Mouse (Mus musculus): ENCODE measurements around the gene Chmp4b. TPM values are rescaled to one million over a fixed set of nuclear protein-coding genes. Genes with fewer than 3 reads are reported as not detected.

The Chmp4b gene
- polyA plus RNA-seq, 2 experiments, result 8.1 to 84.2 TPM

GRCm38 (mm10) chr2:154742911-154743819, 91.7 kb downstream of the Chmp4b start:
- no peak for ATAC-seq (ENCODE audit: insufficient read depth)
- Histone ChIP-seq H3K9ac (replicated peaks) (no peak overlapping the region), H3K4me3 (ENCODE audit: insufficient read depth in 1 of 2, low read depth in 2 of 2, low read length in 2 of 2) (no peak overlapping the region), H3K4me1 (replicated peaks; ENCODE audit: control insufficient read depth in 2 of 2, insufficient read depth in 2 of 2, low read length in 1 of 2) (no peaks in the 10 kb centered on the region), H3K9me3 (ENCODE audit: control insufficient read depth, low read length) (no peaks in the 10 kb centered on the region), H3K27me3 (ENCODE audit: control insufficient read depth, insufficient read depth, low read length) (no peaks in the 10 kb centered on the region), H3K27ac (no peak overlapping the region), H3K36me3 (replicated peaks; ENCODE audit: control insufficient read depth, insufficient read depth, low read depth) (no peaks in the 10 kb centered on the region), H3K4me2 (ENCODE audit: low read depth) (no peak overlapping the region)
- no peak for DNase-seq (ENCODE audit: low read depth in 3 of 3, low spot score in 3 of 3)
- TF ChIP-seq CTCF (IDR thresholded peaks at IDR 0.05; ENCODE audit: low read depth) (no peak), EP300 (IDR thresholded peaks at IDR 0.05; ENCODE audit: low read depth) (no peak)
- WGBS (ENCODE audit: insufficient replicate concordance), result 68% methylated on average over 10 of the region's 10 CpGs

GRCm38 (mm10) chr2:154743915-154744314, 92.4 kb downstream of the Chmp4b start:
- WGBS (ENCODE audit: insufficient replicate concordance), result 59% methylated on average over 4 of the region's 4 CpGs

More at GRCm38 (mm10) chr2:154743915-154744314, 92.4 kb downstream of the Chmp4b start:
- H3K4me1 ChIP-seq (replicated peaks; ENCODE audit: control insufficient read depth in 2 of 2, insufficient read depth in 2 of 2, low read length in 1 of 2), result no peaks in the 10 kb centered on the region
- no peak overlapping the region for H3K9ac ChIP-seq (replicated peaks)
- H3K36me3 ChIP-seq (replicated peaks; ENCODE audit: control insufficient read depth, insufficient read depth, low read depth), result no peaks in the 10 kb centered on the region
- no peak for DNase-seq (ENCODE audit: low read depth in 3 of 3, low spot score in 3 of 3)
- no peaks in the 10 kb centered on the region for H3K27me3 ChIP-seq (ENCODE audit: control insufficient read depth, insufficient read depth, low read length)
- no peak overlapping the region for H3K4me2 ChIP-seq (ENCODE audit: low read depth)
- H3K27ac ChIP-seq, result no peak overlapping the region
- no peak overlapping the region for H3K4me3 ChIP-seq (ENCODE audit: insufficient read depth in 1 of 2, low read depth in 2 of 2, low read length in 2 of 2)
- peaks cover 2% of the 10 kb centered on the region; the same call in 1 of the 2 replicates for H3K9me3 ChIP-seq (ENCODE audit: control insufficient read depth, low read length)
- TF ChIP-seq EP300 (IDR thresholded peaks at IDR 0.05; ENCODE audit: low read depth) (no peak), CTCF (IDR thresholded peaks at IDR 0.05; ENCODE audit: low read depth) (no peak)
- no peak for ATAC-seq (ENCODE audit: insufficient read depth)

Other genes with a start within 250 kb of the Chmp4b start
- gene Snta1, start 243.6 kb upstream of the Chmp4b start, polyA plus RNA-seq (2012; rRNA removed), result 1.5 and 1.6 TPM in 2 replicates
- gene Snta1, start 243.6 kb upstream of the Chmp4b start, polyA plus RNA-seq (2014; fragmentation: Nextera tagmentation; extraction: Ambion mirVana), result 0.64 and 0.70 TPM in 2 replicates
- 3.2 and 4.1 TPM in 2 replicates for gene Cbfa2t2, start 215.2 kb upstream of the Chmp4b start, polyA plus RNA-seq (2012; rRNA removed)
- 5.3 and 5.8 TPM in 2 replicates for gene Cbfa2t2, start 215.2 kb upstream of the Chmp4b start, polyA plus RNA-seq (2014; fragmentation: Nextera tagmentation; extraction: Ambion mirVana)
- gene 1700003F12Rik, start 104.6 kb upstream of the Chmp4b start, polyA plus RNA-seq (2012; rRNA removed), result 1.3 TPM in 2 replicates
- gene 1700003F12Rik, start 104.6 kb upstream of the Chmp4b start, polyA plus RNA-seq (2014; fragmentation: Nextera tagmentation; extraction: Ambion mirVana), result 0.90 and 1.1 TPM in 2 replicates
- gene Actl10, start 99.9 kb upstream of the Chmp4b start, polyA plus RNA-seq (2012; rRNA removed), result 0.05 TPM in 1 of 2 replicates, not detected in the other
- not detected in 2 replicates for gene Actl10, start 99.9 kb upstream of the Chmp4b start, polyA plus RNA-seq (2014; fragmentation: Nextera tagmentation; extraction: Ambion mirVana)
- gene Necab3, start 92.8 kb upstream of the Chmp4b start, polyA plus RNA-seq (2012; rRNA removed), result 0.80 and 1.7 TPM in 2 replicates
- gene Necab3, start 92.8 kb upstream of the Chmp4b start, polyA plus RNA-seq (2014; fragmentation: Nextera tagmentation; extraction: Ambion mirVana), result 0.87 and 0.96 TPM in 2 replicates
- gene E2f1, start 81.8 kb upstream of the Chmp4b start, polyA plus RNA-seq (2012; rRNA removed), result 26.2 and 26.4 TPM in 2 replicates
- gene E2f1, start 81.8 kb upstream of the Chmp4b start, polyA plus RNA-seq (2014; fragmentation: Nextera tagmentation; extraction: Ambion mirVana), result 6.0 and 7.6 TPM in 2 replicates
- gene Pxmp4, start 48.0 kb upstream of the Chmp4b start, polyA plus RNA-seq (2012; rRNA removed), result 18.7 and 27.6 TPM in 2 replicates
- gene Pxmp4, start 48.0 kb upstream of the Chmp4b start, polyA plus RNA-seq (2014; fragmentation: Nextera tagmentation; extraction: Ambion mirVana), result 30.2 and 35.4 TPM in 2 replicates
- 3.6 and 3.9 TPM in 2 replicates for gene Zfp341, start 38.4 kb upstream of the Chmp4b start, polyA plus RNA-seq (2012; rRNA removed)
- gene Zfp341, start 38.4 kb upstream of the Chmp4b start, polyA plus RNA-seq (2014; fragmentation: Nextera tagmentation; extraction: Ambion mirVana), result 1.1 and 2.2 TPM in 2 replicates
- 0.35 TPM in 1 of 2 replicates, not detected in the other for gene 4930519P11Rik, start 38.3 kb upstream of the Chmp4b start, polyA plus RNA-seq (2012; rRNA removed)
- gene 4930519P11Rik, start 38.3 kb upstream of the Chmp4b start, polyA plus RNA-seq (2014; fragmentation: Nextera tagmentation; extraction: Ambion mirVana), result 0.32 TPM in 1 of 2 replicates, not detected in the other
- gene Gm14214, start 118.3 kb downstream of the Chmp4b start, polyA plus RNA-seq (2012; rRNA removed), result not detected in 2 replicates
- not detected in 2 replicates for gene Gm14214, start 118.3 kb downstream of the Chmp4b start, polyA plus RNA-seq (2014; fragmentation: Nextera tagmentation; extraction: Ambion mirVana)
- gene Raly, start 139.4 kb downstream of the Chmp4b start, polyA plus RNA-seq (2012; rRNA removed), result 204 and 237 TPM in 2 replicates
- 35.9 and 37.4 TPM in 2 replicates for gene Raly, start 139.4 kb downstream of the Chmp4b start, polyA plus RNA-seq (2014; fragmentation: Nextera tagmentation; extraction: Ambion mirVana)
- gene a, start 139.7 kb downstream of the Chmp4b start, polyA plus RNA-seq (2012; rRNA removed), result 0.25 TPM in 1 of 2 replicates, not detected in the other
- 0.36 TPM in 1 of 2 replicates, not detected in the other for gene a, start 139.7 kb downstream of the Chmp4b start, polyA plus RNA-seq (2014; fragmentation: Nextera tagmentation; extraction: Ambion mirVana)
- gene Eif2s2, start 241.2 kb downstream of the Chmp4b start, polyA plus RNA-seq (2012; rRNA removed), result 20.6 and 46.0 TPM in 2 replicates
- gene Eif2s2, start 241.2 kb downstream of the Chmp4b start, polyA plus RNA-seq (2014; fragmentation: Nextera tagmentation; extraction: Ambion mirVana), result 86.9 and 88.0 TPM in 2 replicates